Mouse (Mus musculus) splenic B cell, adult 2 months (primary cell): ENCODE measurements at regions not wholly inside any gene's neighbourhood (a gene's known extent, or its start where the extent isn't known, plus 50 kb on each side); places are given as distances from the start of the nearest gene placed in this dataset.

Source experiments
- DNase-seq: peaks from one replicate; pipeline ENCODE4 v3.0.0-alpha.2; 2011; ENCODE audit warnings: low read depth, low spot score
- H3K27me3 ChIP-seq: 2 replicates; pipeline ENCODE4 v1.6.1; 2012; ENCODE audit warnings: mild to moderate bottlenecking, low read length, moderate library complexity, mixed read lengths; ENCODE audit not compliant: control insufficient read depth, poor library complexity, insufficient read depth, severe bottlenecking
- H3K36me3 ChIP-seq: 2 replicates; pipeline ENCODE4 v1.6.1; 2012; ENCODE audit warnings: mild to moderate bottlenecking, low read length, moderate library complexity, mixed read lengths; ENCODE audit not compliant: control insufficient read depth, poor library complexity, insufficient read depth, severe bottlenecking

GRCm38 (mm10) chr1:21132340-21132739 lies 53.3 kb upstream of the Tram2 start:
- Histone ChIP-seq H3K27me3 (no peaks in the 10 kb centered on the region), H3K36me3 (no peaks in the 10 kb centered on the region)
- no peak for DNase-seq

DNA sequence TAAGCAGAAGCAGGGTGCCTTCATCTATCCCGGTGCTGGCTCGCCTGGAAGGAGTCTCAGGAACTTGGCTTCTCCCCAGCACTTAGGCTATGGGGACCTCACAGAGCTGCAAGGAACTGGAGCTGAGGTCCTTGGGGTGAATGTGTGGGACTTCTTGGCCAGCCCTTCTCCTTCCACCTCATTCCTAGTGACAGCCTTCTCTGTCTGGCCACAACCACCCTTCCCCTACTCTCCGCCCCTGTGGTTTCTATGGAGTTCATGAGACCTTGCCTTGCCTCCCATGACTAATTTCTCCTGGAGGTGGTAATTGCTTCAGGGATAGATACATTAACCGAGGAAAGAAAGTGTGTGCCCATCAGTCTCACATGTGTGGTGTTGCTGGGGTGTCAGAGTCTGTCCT lies 67.9 kb upstream of the Tram2 start:
- Histone ChIP-seq H3K36me3 (no peaks in the 10 kb centered on the region), H3K27me3 (no peaks in the 10 kb centered on the region)
- DNase-seq, result no peak

DNA sequence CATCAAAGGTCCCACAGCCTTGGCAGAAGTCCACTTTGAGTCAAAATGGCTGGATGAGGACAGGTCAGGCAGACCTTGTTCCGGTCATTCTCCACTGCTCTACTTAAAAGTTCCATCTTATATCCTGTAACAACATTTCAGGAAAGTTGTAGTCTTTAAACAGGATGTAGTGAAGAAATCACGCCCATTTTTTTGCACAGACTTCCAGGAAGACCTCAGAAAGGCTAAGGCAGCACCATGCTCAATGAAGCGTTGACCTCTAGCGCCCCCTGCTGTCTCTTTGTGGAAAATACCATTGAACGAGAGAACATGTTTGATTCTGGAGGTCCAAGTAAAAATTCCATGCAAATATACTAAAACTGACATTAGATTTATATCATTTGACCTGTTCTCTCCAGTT lies 56.6 kb upstream of the Tmem14a start:
- no peaks in the 10 kb centered on the region for H3K27me3 ChIP-seq
- DNase-seq, result peak; percentile 76
- no peaks in the 10 kb centered on the region for H3K36me3 ChIP-seq

- H3K27me3 ChIP-seq, result no peaks in the 10 kb centered on the region
- peak; percentile 62 for DNase-seq
- no peaks in the 10 kb centered on the region for H3K36me3 ChIP-seq
Measured at GRCm38 (mm10) chr1:21166287-21166733, 52.1 kb upstream of the Tmem14a start.

- no peaks in the 10 kb centered on the region for H3K27me3 ChIP-seq
- DNase-seq, result no peak
- no peaks in the 10 kb centered on the region for H3K36me3 ChIP-seq
Measured at GRCm38 (mm10) chr1:21166762-21167161, 51.6 kb upstream of the Tmem14a start.
